Mouse (Mus musculus): ENCODE measurements around the gene Psma5. TPM values are rescaled to one million over a fixed set of nuclear protein-coding genes. Genes with fewer than 3 reads are reported as not detected.

Gene Psma5
- polyA plus RNA-seq, 1 experiment from 2014 or later = 194 TPM

DNA sequence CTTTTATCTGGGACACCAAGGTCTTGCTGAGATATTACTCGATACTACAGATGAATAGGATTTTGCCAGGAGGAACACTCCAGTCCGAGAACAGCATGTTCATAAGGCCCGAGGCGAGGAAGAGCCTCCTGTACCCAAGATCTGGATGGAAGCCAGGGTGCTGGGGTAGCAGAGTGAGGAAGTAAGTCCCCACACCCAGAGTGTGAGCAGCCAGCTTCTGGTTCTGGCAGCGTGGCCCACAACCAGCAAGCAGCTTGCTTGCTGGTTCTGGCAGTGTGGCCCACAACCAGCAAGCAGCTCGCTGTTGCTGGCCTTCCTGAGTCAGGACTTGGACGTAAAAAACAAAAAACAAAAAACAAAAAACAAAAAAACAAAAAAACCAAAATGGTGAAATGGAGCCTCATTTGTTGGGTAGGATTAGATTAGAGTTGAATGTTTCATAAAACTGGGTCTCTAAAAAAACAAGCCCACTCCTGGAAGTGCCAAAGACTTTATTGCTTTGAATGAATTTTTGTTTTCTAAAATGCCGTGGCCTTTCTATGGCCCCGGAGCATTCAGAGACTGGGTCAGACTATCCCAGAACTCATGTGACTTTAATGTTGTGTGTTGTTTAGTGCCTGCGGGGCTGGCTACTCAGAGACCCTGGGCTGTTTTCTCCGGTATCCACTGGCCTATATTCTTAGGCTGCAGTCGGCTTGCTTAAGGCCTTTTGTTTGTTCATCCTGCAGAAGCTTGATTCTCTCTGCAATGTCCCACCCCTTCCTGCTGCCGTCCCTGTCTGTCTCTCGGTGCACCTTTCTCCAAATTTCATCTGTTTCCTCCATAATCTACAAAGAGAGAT is 38.9 kb downstream of the Psma5 start:
- Histone ChIP-seq H3K9me3 (replicated peaks) (no peaks in the 10 kb centered on the region), H3K27me3 (replicated peaks) (no peaks in the 10 kb centered on the region), H3K27ac (ENCODE audit: poor library complexity, severe bottlenecking) (peak overlapping the region; percentile 89), H3K4me1 (replicated peaks) (peaks cover 67% of the 10 kb centered on the region), H3K9ac (no peak overlapping the region), H3K36me3 (no peaks in the 10 kb centered on the region), H3K4me2 (peak overlapping the region; percentile 68), H3K4me3 (peak overlapping the region; percentile 26)
- 36% methylated on average over 14 of the region's 14 CpGs for WGBS
- no peak for ATAC-seq (ENCODE audit: insufficient number of reproducible peaks, low FRiP score)

DNA sequence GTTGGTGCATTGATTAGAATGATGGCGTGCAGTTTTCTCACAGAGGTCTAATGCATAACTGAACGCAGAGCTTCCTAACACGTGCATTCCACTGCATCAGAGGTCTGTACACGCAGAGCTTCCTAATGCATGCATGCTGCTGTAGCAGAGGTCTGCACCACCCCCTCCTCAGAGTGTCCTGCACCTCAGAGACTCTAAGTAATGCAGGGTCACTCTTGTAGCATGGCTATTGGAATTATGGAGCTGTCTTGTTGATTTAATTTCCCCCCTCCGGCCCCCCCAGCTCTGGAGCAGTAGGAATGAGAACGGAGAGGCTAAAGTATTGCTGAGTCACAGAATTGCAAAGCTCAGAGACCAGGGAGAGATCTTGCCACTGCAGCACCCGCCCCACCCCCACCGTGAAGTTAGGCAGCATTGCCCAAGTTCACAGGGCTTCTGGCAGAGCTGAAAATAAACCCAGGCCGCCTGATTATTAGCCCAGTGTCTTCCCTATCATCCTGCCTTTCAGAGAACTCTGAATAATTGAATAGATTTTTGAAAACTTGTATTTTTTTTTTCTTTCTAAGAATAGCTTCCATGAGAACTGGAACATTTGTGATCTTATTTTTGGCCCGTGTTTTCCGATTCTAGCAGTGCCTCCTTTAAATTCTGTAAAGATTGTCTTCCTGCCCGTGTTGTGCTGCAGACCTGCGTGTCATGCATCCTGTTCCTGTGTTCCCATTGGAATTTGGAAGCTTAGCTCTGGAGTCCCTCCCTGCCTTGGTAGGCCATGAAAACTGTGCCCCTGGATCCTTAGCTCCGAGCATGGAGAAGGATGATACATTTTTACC is 39.7 kb downstream of the Psma5 start:
- peak; percentile 71 for ATAC-seq (ENCODE audit: insufficient number of reproducible peaks, low FRiP score)
- Histone ChIP-seq H3K4me2 (peak overlapping the region; percentile 68), H3K9ac (peak overlapping the region; percentile 61), H3K9me3 (replicated peaks) (no peaks in the 10 kb centered on the region), H3K36me3 (no peaks in the 10 kb centered on the region), H3K4me3 (peak overlapping the region; percentile 26), H3K4me1 (replicated peaks) (peaks cover 59% of the 10 kb centered on the region), H3K27ac (ENCODE audit: poor library complexity, severe bottlenecking) (peak overlapping the region; percentile 89), H3K27me3 (replicated peaks) (no peaks in the 10 kb centered on the region)
- WGBS = 9% methylated on average over 14 of the region's 14 CpGs

DNA sequence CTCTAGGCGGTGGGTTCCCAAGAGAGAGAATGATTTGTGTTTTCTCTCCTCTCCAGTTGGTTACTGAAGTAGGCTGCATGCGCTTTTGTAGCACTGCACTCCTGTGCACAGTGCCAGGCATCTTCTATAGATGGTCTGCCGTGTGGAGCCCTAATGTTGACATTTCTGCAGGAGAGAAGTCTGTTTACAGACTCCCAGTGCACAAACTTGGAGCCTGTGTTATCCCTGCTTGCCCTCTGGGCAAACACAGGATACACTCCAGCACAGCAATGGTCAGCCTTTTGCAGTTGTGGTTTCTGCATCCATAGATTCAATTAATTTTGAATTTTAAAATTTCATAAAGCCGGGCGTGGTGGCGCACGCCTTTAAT is 40.3 kb downstream of the Psma5 start:
- H3K4me1 ChIP-seq (replicated peaks) = peaks cover 53% of the 10 kb centered on the region
- 66% methylated on average over 7 of the region's 7 CpGs for WGBS
- H3K36me3 ChIP-seq = no peaks in the 10 kb centered on the region
- H3K9me3 ChIP-seq (replicated peaks) = no peaks in the 10 kb centered on the region
- H3K27ac ChIP-seq (ENCODE audit: poor library complexity, severe bottlenecking) = peak overlapping the region; percentile 89
- peak overlapping the region; percentile 47; the same call in 1 of the 2 replicates for H3K9ac ChIP-seq
- peak overlapping the region; percentile 68 for H3K4me2 ChIP-seq
- no peak overlapping the region for H3K4me3 ChIP-seq
- ATAC-seq (ENCODE audit: insufficient number of reproducible peaks, low FRiP score) = no peak
- H3K27me3 ChIP-seq (replicated peaks) = no peaks in the 10 kb centered on the region

DNA sequence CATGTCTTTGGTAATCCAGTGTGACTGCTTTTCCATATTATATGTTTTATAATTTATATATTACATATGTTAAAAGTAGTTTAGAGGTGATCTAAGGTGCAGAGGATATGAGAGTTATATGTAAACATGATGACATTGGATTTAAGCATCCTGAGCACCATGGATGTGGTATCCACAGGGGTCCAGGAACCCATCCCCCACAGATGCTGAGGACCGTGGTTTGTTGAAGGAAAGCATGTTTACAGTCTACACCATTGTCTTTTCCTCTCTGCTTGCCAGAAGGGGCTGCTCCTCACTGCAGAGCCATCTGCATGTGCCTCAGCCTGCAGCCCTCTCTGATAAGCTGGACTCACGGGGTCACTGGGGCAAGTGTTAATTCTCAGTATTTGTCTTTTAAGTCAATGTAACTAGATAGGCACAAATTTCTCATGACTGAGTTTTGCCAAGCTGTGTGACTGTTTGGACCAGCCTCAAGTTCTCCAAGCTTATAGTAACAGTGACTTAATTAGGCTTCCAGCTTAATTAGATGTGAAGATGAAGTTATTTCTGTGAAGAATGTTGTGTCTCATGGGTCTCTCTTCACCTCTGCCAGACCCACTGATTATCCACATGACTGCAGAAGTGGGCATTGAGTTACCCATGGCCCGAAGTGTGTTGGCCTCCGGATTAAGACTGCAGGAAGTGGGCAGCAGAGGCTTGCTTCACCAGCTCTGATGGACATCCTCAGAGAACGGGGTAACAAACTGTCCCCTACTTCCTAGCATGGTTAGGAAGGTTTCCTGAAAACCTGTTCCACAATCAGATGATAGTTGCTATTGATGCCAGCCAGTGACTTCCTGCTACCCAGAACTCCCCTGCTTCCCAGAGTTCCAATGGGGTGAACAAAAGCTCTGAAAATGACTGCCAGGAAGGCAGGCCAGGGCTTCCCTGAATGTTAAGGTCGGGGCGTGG is 41.2 kb downstream of the Psma5 start:
- Histone ChIP-seq H3K27ac (ENCODE audit: poor library complexity, severe bottlenecking) (peak overlapping the region; percentile 32), H3K4me3 (no peak overlapping the region), H3K4me1 (replicated peaks) (peaks cover 52% of the 10 kb centered on the region), H3K4me2 (no peak overlapping the region), H3K27me3 (replicated peaks) (no peaks in the 10 kb centered on the region), H3K36me3 (no peaks in the 10 kb centered on the region), H3K9me3 (replicated peaks) (no peaks in the 10 kb centered on the region), H3K9ac (peak overlapping the region; percentile 23; the same call in 1 of the 2 replicates)
- 43% methylated on average over 7 of the region's 7 CpGs for WGBS
- no peak for ATAC-seq (ENCODE audit: insufficient number of reproducible peaks, low FRiP score)

DNA sequence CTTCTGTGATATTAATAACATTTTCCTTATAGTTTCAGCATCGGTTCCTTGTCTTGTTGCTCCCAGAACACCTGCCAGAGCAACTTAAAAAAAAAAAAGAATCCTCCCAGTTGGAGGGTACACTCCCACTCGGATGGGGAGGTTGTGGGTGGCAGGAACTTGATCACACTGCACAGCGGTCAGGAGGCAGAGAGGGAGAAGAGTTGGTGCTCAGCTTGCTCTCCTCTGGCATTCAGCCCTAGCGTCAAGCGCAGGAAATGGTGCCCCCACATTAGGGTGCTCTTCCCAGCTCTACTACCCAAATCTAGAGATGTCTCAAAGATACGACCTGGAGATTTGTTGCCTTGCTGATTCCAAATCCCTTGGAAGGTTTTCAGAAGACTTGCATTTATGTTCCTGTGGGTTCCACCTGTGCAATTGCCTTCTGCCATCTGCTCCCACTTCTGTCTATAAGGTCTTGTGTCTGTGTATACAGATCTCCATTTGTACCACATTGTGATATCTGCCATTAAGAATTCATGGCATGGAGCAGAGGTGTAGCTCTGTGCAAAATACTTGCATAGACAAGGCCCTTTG is 43.8 kb downstream of the Psma5 start:
- no peaks in the 10 kb centered on the region for H3K9me3 ChIP-seq (replicated peaks)
- H3K36me3 ChIP-seq = peaks cover 3% of the 10 kb centered on the region; the same call in 1 of the 2 replicates
- H3K27me3 ChIP-seq (replicated peaks) = no peaks in the 10 kb centered on the region
- H3K9ac ChIP-seq = no peak overlapping the region
- ATAC-seq (ENCODE audit: insufficient number of reproducible peaks, low FRiP score) = no peak
- H3K4me1 ChIP-seq (replicated peaks) = peaks cover 35% of the 10 kb centered on the region
- H3K27ac ChIP-seq (ENCODE audit: poor library complexity, severe bottlenecking) = no peak overlapping the region
- 79% methylated on average over 6 of the region's 6 CpGs for WGBS
- no peak overlapping the region for H3K4me3 ChIP-seq
- no peak overlapping the region for H3K4me2 ChIP-seq

DNA sequence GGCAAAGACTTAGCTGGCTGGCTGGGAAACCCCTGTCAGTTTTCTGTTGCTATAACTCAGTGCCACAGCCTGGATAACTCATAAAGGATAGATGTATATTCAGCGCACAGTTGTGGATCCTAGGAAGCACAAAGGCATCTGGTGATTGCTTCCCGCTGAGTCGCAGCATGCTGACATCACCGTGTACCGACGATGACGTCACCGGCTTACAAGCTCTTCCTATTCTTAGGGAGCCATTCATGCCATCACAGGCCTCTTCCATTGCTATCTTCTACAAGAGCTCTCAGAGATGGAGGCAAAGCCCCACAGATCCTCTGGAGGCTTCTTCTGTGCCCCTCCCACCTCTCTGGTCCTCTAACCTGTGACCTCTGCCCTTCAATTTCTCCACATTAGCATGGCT is 47.0 kb downstream of the Psma5 start:
- no peak overlapping the region for H3K4me3 ChIP-seq
- no peaks in the 10 kb centered on the region for H3K27me3 ChIP-seq (replicated peaks)
- no peak overlapping the region for H3K9ac ChIP-seq
- peaks cover 29% of the 10 kb centered on the region for H3K4me1 ChIP-seq (replicated peaks)
- no peak for ATAC-seq (ENCODE audit: insufficient number of reproducible peaks, low FRiP score)
- peaks cover 4% of the 10 kb centered on the region for H3K36me3 ChIP-seq
- WGBS = 85% methylated on average over 8 of the region's 8 CpGs
- no peak overlapping the region for H3K27ac ChIP-seq (ENCODE audit: poor library complexity, severe bottlenecking)
- no peaks in the 10 kb centered on the region for H3K9me3 ChIP-seq (replicated peaks)
- H3K4me2 ChIP-seq = no peak overlapping the region

DNA sequence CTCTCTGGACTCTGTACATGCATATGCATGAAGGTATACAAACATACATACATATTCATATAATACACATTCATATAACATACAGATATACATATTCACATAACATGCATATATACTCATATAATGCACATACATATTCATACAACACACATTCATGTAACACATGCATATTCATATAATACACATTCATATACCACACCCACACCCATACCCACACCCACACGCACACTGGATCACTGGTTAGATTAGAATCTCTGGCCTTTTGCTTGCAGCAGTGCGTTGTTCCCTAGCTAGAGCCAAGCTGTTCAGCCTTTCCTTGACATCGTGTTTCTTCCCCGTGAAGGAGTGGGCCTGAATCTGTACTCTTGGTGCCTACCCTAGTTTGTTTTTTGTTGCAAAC is 48.0 kb downstream of the Psma5 start:
- Histone ChIP-seq H3K4me3 (no peak overlapping the region), H3K27ac (ENCODE audit: poor library complexity, severe bottlenecking) (no peak overlapping the region), H3K9ac (no peak overlapping the region), H3K9me3 (replicated peaks) (no peaks in the 10 kb centered on the region), H3K27me3 (replicated peaks) (no peaks in the 10 kb centered on the region), H3K4me1 (replicated peaks) (peaks cover 30% of the 10 kb centered on the region), H3K36me3 (peaks cover 8% of the 10 kb centered on the region), H3K4me2 (no peak overlapping the region)
- no peak for ATAC-seq (ENCODE audit: insufficient number of reproducible peaks, low FRiP score)
- WGBS = 82% methylated on average over 4 of the region's 4 CpGs

DNA sequence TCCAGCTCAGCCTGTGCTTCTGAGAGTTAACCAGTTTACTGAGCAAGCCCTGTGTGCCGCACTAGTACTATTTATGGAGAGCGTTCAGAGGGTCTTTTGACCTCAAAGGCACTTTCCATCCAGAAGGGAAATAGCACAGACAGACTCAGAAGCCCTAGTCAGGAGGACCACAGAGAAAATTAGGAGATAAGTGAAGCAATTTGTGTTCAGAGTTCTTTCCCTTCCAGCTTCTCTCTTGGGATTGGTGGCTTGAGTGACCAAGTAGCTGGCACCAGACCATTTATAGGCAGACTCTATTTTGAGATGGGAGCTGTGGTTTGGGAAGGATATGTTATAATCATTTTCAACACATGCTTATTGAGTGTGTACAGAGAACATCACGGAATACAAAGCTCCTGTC is 49.7 kb downstream of the Psma5 start:
- Histone ChIP-seq H3K4me2 (peak overlapping the region; percentile 47), H3K27ac (ENCODE audit: poor library complexity, severe bottlenecking) (peak overlapping the region; percentile 91), H3K4me3 (no peak overlapping the region; the same call in 1 of the 2 replicates), H3K9me3 (replicated peaks) (no peaks in the 10 kb centered on the region), H3K27me3 (replicated peaks) (no peaks in the 10 kb centered on the region), H3K4me1 (replicated peaks) (peaks cover 40% of the 10 kb centered on the region), H3K36me3 (peaks cover 15% of the 10 kb centered on the region), H3K9ac (0 out of 2 replicates have a peak overlapping the region, but pooled peaks have one; percentile 4)
- WGBS = 22% methylated on average over 3 of the region's 3 CpGs
- peak; percentile 36; the same call in 1 of the 2 replicates for ATAC-seq (ENCODE audit: insufficient number of reproducible peaks, low FRiP score)

DNA sequence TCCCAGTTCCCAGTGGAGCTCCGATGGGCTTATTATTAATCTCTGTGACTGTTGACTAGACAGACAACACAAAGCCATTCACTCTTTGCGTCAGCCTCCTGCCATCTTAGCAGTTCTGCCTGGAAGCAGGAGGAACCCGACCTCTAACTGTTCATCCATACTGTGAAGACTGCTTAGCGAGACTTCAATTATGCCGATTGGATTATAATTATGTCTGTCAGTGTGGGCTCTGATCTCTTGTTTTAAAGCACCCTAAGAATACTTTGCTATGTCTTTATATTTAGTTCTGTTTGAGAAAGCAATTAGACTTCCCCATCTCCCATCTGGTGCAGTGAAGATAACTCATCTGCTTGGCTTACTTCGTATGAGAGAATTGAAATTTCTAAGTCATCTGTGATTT is 50.8 kb downstream of the Psma5 start:
- Histone ChIP-seq H3K9me3 (replicated peaks) (no peaks in the 10 kb centered on the region), H3K4me1 (replicated peaks) (peaks cover 40% of the 10 kb centered on the region), H3K27ac (ENCODE audit: poor library complexity, severe bottlenecking) (no peak overlapping the region; the same call in 1 of the 2 replicates), H3K27me3 (replicated peaks) (no peaks in the 10 kb centered on the region), H3K4me3 (no peak overlapping the region), H3K9ac (no peak overlapping the region), H3K4me2 (no peak overlapping the region), H3K36me3 (peaks cover 22% of the 10 kb centered on the region)
- no peak for ATAC-seq (ENCODE audit: insufficient number of reproducible peaks, low FRiP score)
- 83% methylated on average over 6 of the region's 6 CpGs for WGBS

DNA sequence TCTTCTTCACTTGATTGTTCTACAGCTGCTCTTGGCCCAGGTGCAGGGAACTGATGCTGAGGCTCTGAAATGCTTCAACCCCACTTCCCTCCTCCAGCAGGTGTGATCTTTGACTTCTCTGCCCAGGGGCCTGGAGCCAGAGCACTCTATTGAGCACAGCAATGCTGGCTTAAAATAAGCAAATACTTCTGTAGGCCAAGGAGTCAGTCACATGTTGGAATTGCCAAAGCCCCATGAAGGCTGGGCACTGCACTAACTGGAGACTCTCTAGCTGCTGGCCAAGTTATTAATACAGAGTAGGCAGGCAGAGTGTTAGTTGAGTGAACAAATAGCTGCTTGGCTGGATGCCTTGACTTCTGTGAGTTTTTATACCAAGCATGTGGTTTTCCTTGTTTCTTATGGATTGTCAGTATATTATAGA is 54.2 kb downstream of the Psma5 start:
- no peak for ATAC-seq (ENCODE audit: insufficient number of reproducible peaks, low FRiP score)
- Histone ChIP-seq H3K27ac (ENCODE audit: poor library complexity, severe bottlenecking) (no peak overlapping the region), H3K36me3 (peaks cover 26% of the 10 kb centered on the region), H3K9ac (no peak overlapping the region), H3K4me3 (no peak overlapping the region), H3K9me3 (replicated peaks) (no peaks in the 10 kb centered on the region), H3K27me3 (replicated peaks) (no peaks in the 10 kb centered on the region), H3K4me2 (no peak overlapping the region), H3K4me1 (replicated peaks) (peaks cover 37% of the 10 kb centered on the region)
